Mouse (Mus musculus): ENCODE results near the gene Tomm6. TPM values are rescaled to one million over a fixed set of nuclear protein-coding genes. Genes with fewer than 3 reads are reported as not detected.

Gene Tomm6
- polyA plus RNA-seq, 1 experiment from 2014 or later = 408 TPM

- H3K27me3 ChIP-seq (ENCODE audit: insufficient read depth, poor library complexity, severe bottlenecking) = peaks cover 22% of the 10 kb centered on the region
- peaks cover 22% of the 10 kb centered on the region for H3K4me1 ChIP-seq (replicated peaks)
- no peaks in the 10 kb centered on the region for H3K9me3 ChIP-seq
- H3K27ac ChIP-seq = no peak overlapping the region
- WGBS = 88% methylated on average over 3 of the region's 3 CpGs
- no peak for DNase-seq (ENCODE audit: low spot score)
- H3K36me3 ChIP-seq = peaks cover 10% of the 10 kb centered on the region
- H3K4me3 ChIP-seq = no peak overlapping the region
These were observed 19.8 kb upstream of the Tomm6 start for GRCm38 (mm10) chr17:47707961-47708360.

- peaks cover 38% of the 10 kb centered on the region for H3K27me3 ChIP-seq (ENCODE audit: insufficient read depth, poor library complexity, severe bottlenecking)
These were observed 18.0 kb upstream of the Tomm6 start for GRCm38 (mm10) chr17:47706196-47706595.

GRCm38 (mm10) chr17:47704692-47705091 lies 16.5 kb upstream of the Tomm6 start:
- no peak overlapping the region for H3K4me3 ChIP-seq
- H3K36me3 ChIP-seq = peaks cover 37% of the 10 kb centered on the region
- peaks cover 10% of the 10 kb centered on the region for H3K4me1 ChIP-seq (replicated peaks)
- no peak for DNase-seq (ENCODE audit: low spot score)
- H3K27me3 ChIP-seq (ENCODE audit: insufficient read depth, poor library complexity, severe bottlenecking) = peaks cover 38% of the 10 kb centered on the region
- H3K27ac ChIP-seq = no peak overlapping the region
- WGBS = 86% methylated on average over 4 of the region's 4 CpGs
- H3K9me3 ChIP-seq = no peaks in the 10 kb centered on the region

More at GRCm38 (mm10) chr17:47706196-47706595, 18.0 kb upstream of the Tomm6 start:
- Histone ChIP-seq H3K36me3 (peaks cover 27% of the 10 kb centered on the region), H3K9me3 (no peaks in the 10 kb centered on the region), H3K27ac (no peak overlapping the region), H3K4me1 (replicated peaks) (peaks cover 14% of the 10 kb centered on the region), H3K4me3 (no peak overlapping the region)
- 80% methylated on average over 1 of the region's 1 CpGs for WGBS
- no peak for DNase-seq (ENCODE audit: low spot score)

GRCm38 (mm10) chr17:47703556-47703955 lies 15.4 kb upstream of the Tomm6 start:
- Histone ChIP-seq H3K27me3 (ENCODE audit: insufficient read depth, poor library complexity, severe bottlenecking) (peaks cover 38% of the 10 kb centered on the region), H3K36me3 (peaks cover 47% of the 10 kb centered on the region), H3K27ac (0 out of 2 replicates have a peak overlapping the region, but pooled peaks have one; percentile 50), H3K4me1 (replicated peaks) (peaks cover 10% of the 10 kb centered on the region), H3K9me3 (no peaks in the 10 kb centered on the region), H3K4me3 (no peak overlapping the region)
- DNase-seq (ENCODE audit: low spot score) = peak; percentile 20
- 22% methylated on average over 20 of the region's 20 CpGs for WGBS

- no peak for DNase-seq (ENCODE audit: low spot score)
- H3K9me3 ChIP-seq = no peaks in the 10 kb centered on the region
- no peak overlapping the region for H3K27ac ChIP-seq
- WGBS = 42% methylated on average over 28 of the region's 28 CpGs
- peaks cover 38% of the 10 kb centered on the region for H3K27me3 ChIP-seq (ENCODE audit: insufficient read depth, poor library complexity, severe bottlenecking)
- H3K4me1 ChIP-seq (replicated peaks) = peaks cover 10% of the 10 kb centered on the region
- no peak overlapping the region for H3K4me3 ChIP-seq
- peaks cover 56% of the 10 kb centered on the region for H3K36me3 ChIP-seq
These were observed 14.6 kb upstream of the Tomm6 start for GRCm38 (mm10) chr17:47702548-47703345.

GRCm38 (mm10) chr17:47701793-47702192 lies 13.6 kb upstream of the Tomm6 start:
- Histone ChIP-seq H3K27me3 (ENCODE audit: insufficient read depth, poor library complexity, severe bottlenecking) (peaks cover 38% of the 10 kb centered on the region), H3K27ac (no peak overlapping the region), H3K9me3 (no peaks in the 10 kb centered on the region), H3K4me3 (no peak overlapping the region), H3K4me1 (replicated peaks) (peaks cover 10% of the 10 kb centered on the region), H3K36me3 (peaks cover 57% of the 10 kb centered on the region)
- WGBS = 82% methylated on average over 9 of the region's 9 CpGs
- DNase-seq (ENCODE audit: low spot score) = no peak

- no peaks in the 10 kb centered on the region for H3K9me3 ChIP-seq
- WGBS = 88% methylated on average over 2 of the region's 2 CpGs
- peaks cover 22% of the 10 kb centered on the region for H3K4me1 ChIP-seq (replicated peaks)
- H3K36me3 ChIP-seq = peaks cover 57% of the 10 kb centered on the region
- no peak overlapping the region for H3K4me3 ChIP-seq
- no peak overlapping the region for H3K27ac ChIP-seq
- no peak for DNase-seq (ENCODE audit: low spot score)
- H3K27me3 ChIP-seq (ENCODE audit: insufficient read depth, poor library complexity, severe bottlenecking) = peaks cover 29% of the 10 kb centered on the region
These were observed 10.9 kb upstream of the Tomm6 start for GRCm38 (mm10) chr17:47699055-47699454.

GRCm38 (mm10) chr17:47698156-47698555 lies 10.0 kb upstream of the Tomm6 start:
- WGBS = 82% methylated on average over 10 of the region's 10 CpGs
- Histone ChIP-seq H3K4me1 (replicated peaks) (peaks cover 24% of the 10 kb centered on the region), H3K9me3 (no peaks in the 10 kb centered on the region), H3K27ac (no peak overlapping the region), H3K36me3 (peaks cover 49% of the 10 kb centered on the region), H3K27me3 (ENCODE audit: insufficient read depth, poor library complexity, severe bottlenecking) (peaks cover 30% of the 10 kb centered on the region), H3K4me3 (no peak overlapping the region)
- DNase-seq (ENCODE audit: low spot score) = no peak

- H3K27ac ChIP-seq = peak overlapping the region; percentile 94
- H3K4me3 ChIP-seq = peak overlapping the region; percentile 78
- DNase-seq (ENCODE audit: low spot score) = no peak
- no peaks in the 10 kb centered on the region for H3K9me3 ChIP-seq
- WGBS = under 1% methylated on average over 23 of the region's 23 CpGs
- H3K27me3 ChIP-seq (ENCODE audit: insufficient read depth, poor library complexity, severe bottlenecking) = peaks cover 41% of the 10 kb centered on the region
- peaks cover 27% of the 10 kb centered on the region for H3K36me3 ChIP-seq
- H3K4me1 ChIP-seq (replicated peaks) = peaks cover 27% of the 10 kb centered on the region
These were observed 7.1 kb upstream of the Tomm6 start for GRCm38 (mm10) chr17:47695337-47695710.

- DNase-seq (ENCODE audit: low spot score) = peak; percentile 99
- Histone ChIP-seq H3K9me3 (no peaks in the 10 kb centered on the region), H3K27me3 (ENCODE audit: insufficient read depth, poor library complexity, severe bottlenecking) (peaks cover 47% of the 10 kb centered on the region), H3K4me1 (replicated peaks) (peaks cover 33% of the 10 kb centered on the region), H3K27ac (peak within 1 kb of the TSS; percentile 94), H3K36me3 (peaks cover 21% of the 10 kb centered on the region), H3K4me3 (peak within 1 kb of the TSS; percentile 78)
- WGBS = under 1% methylated on average over 82 of the region's 82 CpGs
These were observed 6.5 kb upstream of the Tomm6 start, which contains the start of gene Prickle4 for GRCm38 (mm10) chr17:47694503-47695336. Prickle4 (minus strand) TSS chr17:47694736.

- H3K36me3 ChIP-seq = peaks cover 16% of the 10 kb centered on the region; the same call in 1 of the 2 replicates
- no peaks in the 10 kb centered on the region for H3K9me3 ChIP-seq
- H3K4me3 ChIP-seq = peak within 1 kb of the TSS; percentile 78
- H3K27ac ChIP-seq = peak within 1 kb of the TSS; percentile 94
- WGBS = 2% methylated on average over 3 of the region's 3 CpGs
- peaks cover 37% of the 10 kb centered on the region for H3K4me1 ChIP-seq (replicated peaks)
- peaks cover 51% of the 10 kb centered on the region for H3K27me3 ChIP-seq (ENCODE audit: insufficient read depth, poor library complexity, severe bottlenecking)
- no peak for DNase-seq (ENCODE audit: low spot score)
These were observed 6.1 kb upstream of the Tomm6 start, which contains the start of gene Gm21981 for GRCm38 (mm10) chr17:47694442-47694502. Gm21981 (minus strand) TSS chr17:47694455.

- Histone ChIP-seq H3K4me1 (replicated peaks) (peaks cover 41% of the 10 kb centered on the region), H3K27me3 (ENCODE audit: insufficient read depth, poor library complexity, severe bottlenecking) (peaks cover 51% of the 10 kb centered on the region), H3K27ac (peak overlapping the region; percentile 94), H3K4me3 (peak overlapping the region; percentile 78), H3K9me3 (no peaks in the 10 kb centered on the region), H3K36me3 (peaks cover 12% of the 10 kb centered on the region; the same call in 1 of the 2 replicates)
- no peak for DNase-seq (ENCODE audit: low spot score)
- 35% methylated on average over 13 of the region's 13 CpGs for WGBS
These were observed 5.7 kb upstream of the Tomm6 start for GRCm38 (mm10) chr17:47693671-47694441.
